Mouse (Mus musculus) common myeloid progenitor, adult 5-6 weeks (primary cell): ENCODE results near the gene H3f3b. TPM values are rescaled to one million over a fixed set of nuclear protein-coding genes. Genes with fewer than 3 reads are reported as not detected.
"Not testable (repeated sequence)": the region's sequence is repeated elsewhere in the genome, so short reads cannot be mapped to it uniquely, and the experiment has no call there.

Experiments
- ATAC-seq: replicated peaks from 2 replicates; pipeline ENCODE4 v1.8.0; 2016; ENCODE audit warnings: low read depth, mild to moderate bottlenecking, moderate TSS enrichment, inconsistent platforms; ENCODE audit not compliant: poor library complexity, severe bottlenecking
- total RNA-seq: library from RNA; stranded (forward); fragments of 200-1000, 187-1606 nt; gene quantifications from 2 replicates; pipeline ENCODE4 v1.2.3, GENCODE M21; 2017

Gene H3f3b
- total RNA-seq, 1 experiment from 2014 or later = 869 TPM

GRCm38 (mm10) chr11:116023074-116023770, 4.5 kb downstream of the H3f3b start:
- not testable (repeated sequence) for ATAC-seq

- ATAC-seq = no peak
These were observed 5.4 kb downstream of the H3f3b start for GRCm38 (mm10) chr11:116022256-116022780.

GRCm38 (mm10) chr11:116021328-116022220, 6.2 kb downstream of the H3f3b start:
- no peak for ATAC-seq

- ATAC-seq = no peak
These were observed 7.2 kb downstream of the H3f3b start for GRCm38 (mm10) chr11:116020519-116020922.

GRCm38 (mm10) chr11:116019976-116020411, 7.8 kb downstream of the H3f3b start:
- no peak for ATAC-seq

- no peak for ATAC-seq
These were observed 8.4 kb downstream of the H3f3b start for GRCm38 (mm10) chr11:116019360-116019791.

- not testable (repeated sequence) for ATAC-seq
These were observed 8.9 kb downstream of the H3f3b start for GRCm38 (mm10) chr11:116018867-116019266.

- ATAC-seq = peak; percentile 52
These were observed 9.7 kb downstream of the H3f3b start for GRCm38 (mm10) chr11:116018106-116018505.

- no peak for ATAC-seq
These were observed 12.9 kb downstream of the H3f3b start for GRCm38 (mm10) chr11:116014821-116015220.

- ATAC-seq = peak; percentile 84
These were observed 15.4 kb downstream of the H3f3b start, which contains the start of gene Galk1 for GRCm38 (mm10) chr11:116012262-116012947. TSS of gene Galk1 (minus strand) at chr11:116012719.

- ATAC-seq = no peak
These were observed 16.1 kb downstream of the H3f3b start for GRCm38 (mm10) chr11:116011529-116012261.

GRCm38 (mm10) chr11:116010948-116011347, 16.8 kb downstream of the H3f3b start:
- no peak for ATAC-seq

- no peak for ATAC-seq
These were observed 17.6 kb downstream of the H3f3b start for GRCm38 (mm10) chr11:116010146-116010545.

- no peak for ATAC-seq
These were observed 18.1 kb downstream of the H3f3b start for GRCm38 (mm10) chr11:116009661-116010060.

GRCm38 (mm10) chr11:116008832-116009375, 18.9 kb downstream of the H3f3b start:
- ATAC-seq = no peak

- no peak for ATAC-seq
These were observed 19.4 kb downstream of the H3f3b start for GRCm38 (mm10) chr11:116008411-116008810.

GRCm38 (mm10) chr11:116007095-116007850, 20.5 kb downstream of the H3f3b start:
- no peak for ATAC-seq

GRCm38 (mm10) chr11:116005701-116006419, 21.9 kb downstream of the H3f3b start:
- ATAC-seq = no peak
